ENCODE assay signal across 8 mouse cellular contexts in the genomic region with DNA sequence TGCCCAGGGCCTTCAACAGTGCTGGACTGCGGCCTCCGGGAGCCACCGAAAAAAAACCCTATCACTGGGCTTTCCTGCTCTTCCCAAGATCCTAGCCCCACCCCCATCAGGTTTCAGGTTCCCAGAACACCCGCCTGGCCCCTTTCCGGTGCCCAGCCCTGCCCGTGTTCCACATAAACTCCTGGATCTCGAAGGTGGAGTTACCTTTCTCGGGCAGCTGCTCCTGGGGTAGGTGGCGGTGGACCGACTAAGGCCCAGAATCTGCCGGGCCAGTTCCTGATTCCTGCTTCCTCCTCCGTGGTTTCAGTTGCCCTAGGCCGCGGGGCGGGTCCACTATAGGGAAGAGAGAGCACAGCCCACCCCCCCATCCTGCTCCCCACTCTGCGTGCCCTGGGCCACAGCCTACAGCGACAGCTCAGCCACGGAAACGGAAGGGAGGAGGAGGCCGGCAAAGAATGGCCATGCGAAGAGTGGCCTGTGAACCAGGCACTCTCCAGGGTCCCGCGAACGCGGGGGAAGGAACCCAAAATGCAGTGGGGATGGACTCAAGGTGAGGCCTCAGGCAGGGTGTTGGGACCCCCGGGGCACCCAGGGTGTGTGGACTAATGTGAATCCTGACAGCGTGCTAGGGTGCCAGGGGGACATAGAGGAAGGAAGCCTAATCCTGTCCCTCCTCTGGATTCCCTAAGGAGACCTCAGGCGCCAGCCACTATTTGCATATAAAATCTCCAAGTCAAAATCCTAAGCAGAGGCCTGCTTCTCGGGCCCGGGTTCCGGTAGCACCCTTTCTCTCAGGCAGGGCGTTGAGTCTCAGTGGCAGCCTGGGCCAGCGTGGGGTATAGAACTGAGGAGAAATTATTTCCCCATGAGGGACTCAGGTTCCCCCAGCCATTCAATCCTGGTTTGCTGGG. TPM values are rescaled to one million over a fixed set of nuclear protein-coding genes. Genes with fewer than 3 reads are reported as not detected.
DNase-seq lines count a peak whose midpoint lies in the region; ATAC-seq and TF ChIP-seq lines count a peak whose summit lies in the region.

A gene (minus strand): TSS at position 314 of the 911 bp plus-strand sequence.

- peak; percentile 82 for DNase-seq in 416B (ENCODE audit: low read depth)
- peak; percentile 75 for DNase-seq in adrenal gland, postnatal 14 days
- no peak for DNase-seq in forebrain, postnatal 0 days
- peak; percentile 58 for DNase-seq in hindbrain, embryonic 10.5 days (ENCODE audit: low spot score)
- DNase-seq in urinary bladder, postnatal 14 days (ENCODE audit: low spot score), result peak; percentile 62

- peaks cover 31% of the 10 kb centered on the region for H3K36me3 ChIP-seq in forebrain, postnatal 0 days (ENCODE audit: insufficient read depth)
- peaks cover 42% of the 10 kb centered on the region for H3K36me3 ChIP-seq in hindbrain, embryonic 10.5 days
- peaks cover 42% of the 10 kb centered on the region for H3K36me3 ChIP-seq in limb, embryonic 13.5 days
- peaks cover 27% of the 10 kb centered on the region for H3K36me3 ChIP-seq in midbrain, embryonic 12.5 days

- peak within 1 kb of the TSS; percentile 7; the same call in 1 of the 2 replicates for H3K4me3 ChIP-seq in forebrain, postnatal 0 days (ENCODE audit: low read depth, low read length)
- peak within 1 kb of the TSS; percentile 49 for H3K4me3 ChIP-seq in hindbrain, embryonic 10.5 days
- peak within 1 kb of the TSS; percentile 44 for H3K4me3 ChIP-seq in limb, embryonic 13.5 days
- peak within 1 kb of the TSS; percentile 25 for H3K4me3 ChIP-seq in midbrain, embryonic 12.5 days

- peak within 1 kb of the TSS; percentile 25; the same call in 1 of the 2 replicates for H3K9ac ChIP-seq in forebrain, postnatal 0 days
- H3K9ac ChIP-seq in limb, embryonic 13.5 days, result peak within 1 kb of the TSS; percentile 72
- H3K9ac ChIP-seq in midbrain, embryonic 12.5 days (replicated peaks), result peak within 1 kb of the TSS; percentile 51

- H3K9me3 ChIP-seq in forebrain, postnatal 0 days (ENCODE audit: low read length), result no peaks in the 10 kb centered on the region
- H3K9me3 ChIP-seq in hindbrain, embryonic 10.5 days, result no peaks in the 10 kb centered on the region
- no peaks in the 10 kb centered on the region for H3K9me3 ChIP-seq in limb, embryonic 13.5 days
- no peaks in the 10 kb centered on the region for H3K9me3 ChIP-seq in midbrain, embryonic 12.5 days

- no peak for ATAC-seq in forebrain, postnatal 0 days
- ATAC-seq in limb, embryonic 13.5 days (ENCODE audit: low FRiP score, low read depth), result peak; percentile 18
- ATAC-seq in midbrain, embryonic 12.5 days (ENCODE audit: low FRiP score, low read depth), result no peak
- ATAC-seq in megakaryocyte-erythroid progenitor cell, adult 5-6 weeks (replicated peaks; ENCODE audit: low FRiP score, low TSS enrichment, poor library complexity, severe bottlenecking), result no peak

- no peaks in the 10 kb centered on the region for H3K4me1 ChIP-seq in forebrain, postnatal 0 days (ENCODE audit: insufficient read depth)
- peaks cover 29% of the 10 kb centered on the region for H3K4me1 ChIP-seq in hindbrain, embryonic 10.5 days (replicated peaks)
- peaks cover 28% of the 10 kb centered on the region for H3K4me1 ChIP-seq in limb, embryonic 13.5 days
- H3K4me1 ChIP-seq in midbrain, embryonic 12.5 days, result peaks cover 25% of the 10 kb centered on the region

- H3K27ac ChIP-seq in forebrain, postnatal 0 days (ENCODE audit: low read depth, low read length), result no peak within 1 kb of the TSS
- H3K27ac ChIP-seq in hindbrain, embryonic 10.5 days, result peak within 1 kb of the TSS; percentile 89
- H3K27ac ChIP-seq in limb, embryonic 13.5 days, result peak within 1 kb of the TSS; percentile 64
- H3K27ac ChIP-seq in midbrain, embryonic 12.5 days (replicated peaks), result peak within 1 kb of the TSS; percentile 52; the same call in 1 of the 2 replicates

- peak within 1 kb of the TSS; percentile 13 for H3K4me2 ChIP-seq in forebrain, postnatal 0 days (ENCODE audit: low read depth)
- H3K4me2 ChIP-seq in limb, embryonic 13.5 days (replicated peaks), result peak within 1 kb of the TSS; percentile 72
- peak within 1 kb of the TSS; percentile 49 for H3K4me2 ChIP-seq in midbrain, embryonic 12.5 days (replicated peaks)

- H3K27me3 ChIP-seq in forebrain, postnatal 0 days (ENCODE audit: insufficient read depth, low read length), result peaks cover 9% of the 10 kb centered on the region; the same call in 1 of the 2 replicates
- H3K27me3 ChIP-seq in hindbrain, embryonic 10.5 days (ENCODE audit: insufficient read depth, poor library complexity, severe bottlenecking), result peaks cover 23% of the 10 kb centered on the region
- H3K27me3 ChIP-seq in limb, embryonic 13.5 days, result no peaks in the 10 kb centered on the region
- peaks cover 20% of the 10 kb centered on the region for H3K27me3 ChIP-seq in midbrain, embryonic 12.5 days

- no peak for TF ChIP-seq CTCF in forebrain, postnatal 0 days (IDR thresholded peaks at IDR 0.05; ENCODE audit: low read depth)

- WGBS in forebrain, postnatal 0 days, result 21% methylated on average over 33 of the region's 33 CpGs
- WGBS in hindbrain, embryonic 10.5 days, result 6% methylated on average over 33 of the region's 33 CpGs
- WGBS in limb, embryonic 13.5 days, result 6% methylated on average over 33 of the region's 33 CpGs
- WGBS in midbrain, embryonic 12.5 days, result 10% methylated on average over 33 of the region's 33 CpGs

RNA-seq across cellular contexts. Expression of the gene that starts here (rescaled TPM):
- total RNA-seq in adrenal gland, postnatal 14 days (2021), result 12.8 and 13.0 TPM in 2 replicates
- total RNA-seq in forebrain, postnatal 0 days (2014; rRNA removed), result 4.5 and 6.4 TPM in 2 replicates
- polyA plus RNA-seq in forebrain, postnatal 0 days (2015; fragmentation: Nextera tagmentation; extraction: Ambion mirVana), result 2.5 and 2.8 TPM in 2 replicates
- 10.4 and 11.6 TPM in 2 replicates for polyA plus RNA-seq in hindbrain, embryonic 10.5 days (2016; fragmentation: Nextera tagmentation; extraction: Ambion mirVana)
- 11.5 and 14.3 TPM in 2 replicates for polyA plus RNA-seq in limb, embryonic 13.5 days (2015; fragmentation: Nextera tagmentation; extraction: Ambion mirVana)
- polyA plus RNA-seq in midbrain, embryonic 12.5 days (2016; fragmentation: Nextera tagmentation; extraction: Ambion mirVana), result 7.1 and 11.3 TPM in 2 replicates
- 12.5 and 23.2 TPM in 2 replicates for total RNA-seq in megakaryocyte-erythroid progenitor cell, adult 5-6 weeks (2014; fragmentation: Nextera tagmentation)
- 1.8 and 17.9 TPM in 2 replicates for total RNA-seq in megakaryocyte-erythroid progenitor cell, adult 5-6 weeks (2017)

Comparison
In these comparisons a context has a peak if more than half of its experiments do, and no peak if none do; other contexts are left out.
1. H3K4me2 ChIP-seq: peak in every context shown above with its lines; median percentile 72 in limb, embryonic 13.5 days; 49 in midbrain, embryonic 12.5 days; 13 in forebrain, postnatal 0 days.